Mouse (Mus musculus) neural tube, embryonic 11.5 days (tissue): ENCODE measurements around the gene Lmo7. TPM values are rescaled to one million over a fixed set of nuclear protein-coding genes. Genes with fewer than 3 reads are reported as not detected.

Source experiments
- ATAC-seq: fragments of 200-750 bp; cut with Nextera tagmentation; 2 replicates; pipeline ENCODE4 v1.8.0; 2017; ENCODE audit warnings: moderate number of reproducible peaks, mild to moderate bottlenecking, moderate TSS enrichment, moderate library complexity; ENCODE audit not compliant: insufficient read depth, low FRiP score, low TSS enrichment
- DNase-seq: peaks from one replicate; pipeline ENCODE4 v3.0.0-alpha.2; 2015; ENCODE audit warnings: low spot score
- H3K27ac ChIP-seq: fragments of 300-500 bp; sonication (generic); 2 replicates; pipeline ENCODE4 v1.5.1; 2014; ENCODE audit warnings: low read depth, mild to moderate bottlenecking, low read length
- H3K27me3 ChIP-seq: fragments of 300-500 bp; sonication (generic); 2 replicates; pipeline ENCODE4 v1.6.1; 2014; ENCODE audit warnings: mild to moderate bottlenecking, low read length, mixed read lengths; ENCODE audit not compliant: control insufficient read depth, insufficient read depth
- H3K36me3 ChIP-seq: fragments of 300-500 bp; sonication (generic); 2 replicates; pipeline ENCODE4 v1.6.1; 2014; ENCODE audit warnings: mild to moderate bottlenecking, low read length, moderate library complexity, mixed read lengths; ENCODE audit not compliant: control insufficient read depth, insufficient read depth
- H3K4me1 ChIP-seq: fragments of 300-500 bp; sonication (generic); 2 replicates; pipeline ENCODE4 v1.6.1; 2014; ENCODE audit warnings: low read length, mixed read lengths; ENCODE audit not compliant: control insufficient read depth, insufficient read depth
- H3K4me2 ChIP-seq: fragments of 300-500 bp; sonication (generic); 2 replicates; pipeline ENCODE4 v1.6.1; 2014; ENCODE audit warnings: low read depth, mild to moderate bottlenecking, moderate library complexity
- H3K4me3 ChIP-seq: fragments of 300-500 bp; sonication (generic); 2 replicates; pipeline ENCODE4 v1.5.1; 2014; ENCODE audit warnings: low read depth, low read length
- H3K9ac ChIP-seq: fragments of 300-500 bp; sonication (generic); 2 replicates; pipeline ENCODE4 v1.6.1; 2014; ENCODE audit warnings: mild to moderate bottlenecking, low read length
- H3K9me3 ChIP-seq: fragments of 300-500 bp; sonication (generic); 2 replicates; pipeline ENCODE4 v1.6.1; 2016; ENCODE audit warnings: low read length; ENCODE audit not compliant: control insufficient read depth
- WGBS: fragments of 180-500 bp; shearing (Covaris S2); extraction: QIAGEN DNeasy Blood & Tissue Kit; methylation state at CpG from one replicate; pipeline ENCODE4 v1.1.7; 2014; 5-methylcytosine and 5-hydroxymethylcytosine counted together
- polyA plus RNA-seq: library from polyadenylated mRNA; unstranded; fragments of >200 nt; fragmentation: Nextera tagmentation; extraction: Ambion mirVana; gene quantifications from 2 replicates; pipeline ENCODE4 v1.2.1, GENCODE M21; 2014

Lmo7 gene
- polyA plus RNA-seq, 1 experiment from 2014 or later: 2.8 TPM

GRCm38 (mm10) chr14:101837176-101837575, 107.4 kb downstream of the Lmo7 start:
- H3K4me3 ChIP-seq: no peak overlapping the region
- H3K9me3 ChIP-seq: no peaks in the 10 kb centered on the region
- no peak overlapping the region for H3K9ac ChIP-seq
- no peaks in the 10 kb centered on the region for H3K4me1 ChIP-seq
- DNase-seq: no peak
- 88% methylated on average over 6 of the region's 6 CpGs for WGBS
- H3K4me2 ChIP-seq: no peak overlapping the region
- H3K27me3 ChIP-seq: no peaks in the 10 kb centered on the region
- no peaks in the 10 kb centered on the region for H3K36me3 ChIP-seq
- no peak for ATAC-seq
- no peak overlapping the region for H3K27ac ChIP-seq

GRCm38 (mm10) chr14:101838231-101838839, 108.6 kb downstream of the Lmo7 start:
- Histone ChIP-seq H3K4me3 (no peak overlapping the region), H3K36me3 (no peaks in the 10 kb centered on the region), H3K4me2 (no peak overlapping the region), H3K9me3 (no peaks in the 10 kb centered on the region), H3K27ac (no peak overlapping the region), H3K4me1 (no peaks in the 10 kb centered on the region), H3K27me3 (no peaks in the 10 kb centered on the region), H3K9ac (no peak overlapping the region)
- no peak for ATAC-seq
- DNase-seq: no peak
- WGBS: 91% methylated on average over 7 of the region's 7 CpGs

- H3K36me3 ChIP-seq: no peaks in the 10 kb centered on the region
- H3K27ac ChIP-seq: no peak overlapping the region
- 81% methylated on average over 24 of the region's 24 CpGs for WGBS
- no peak for ATAC-seq
- no peak overlapping the region for H3K9ac ChIP-seq
- H3K4me3 ChIP-seq: no peak overlapping the region
- no peak for DNase-seq
- no peak overlapping the region for H3K4me2 ChIP-seq
- H3K27me3 ChIP-seq: no peaks in the 10 kb centered on the region
- no peaks in the 10 kb centered on the region for H3K9me3 ChIP-seq
- H3K4me1 ChIP-seq: no peaks in the 10 kb centered on the region
Observed at GRCm38 (mm10) chr14:101839771-101840731, 110.3 kb downstream of the Lmo7 start.

GRCm38 (mm10) chr14:101841271-101841670, 111.5 kb downstream of the Lmo7 start:
- H3K27ac ChIP-seq: no peak overlapping the region
- DNase-seq (no peak), ATAC-seq (no peak)
- H3K9me3 ChIP-seq: no peaks in the 10 kb centered on the region
- no peaks in the 10 kb centered on the region for H3K27me3 ChIP-seq
- H3K9ac ChIP-seq: no peak overlapping the region
- no peak overlapping the region for H3K4me2 ChIP-seq
- H3K4me3 ChIP-seq: no peak overlapping the region
- 90% methylated on average over 5 of the region's 5 CpGs for WGBS
- H3K4me1 ChIP-seq: no peaks in the 10 kb centered on the region
- H3K36me3 ChIP-seq: no peaks in the 10 kb centered on the region

GRCm38 (mm10) chr14:101842521-101842920, 112.8 kb downstream of the Lmo7 start:
- no peak overlapping the region for H3K4me2 ChIP-seq
- no peaks in the 10 kb centered on the region for H3K27me3 ChIP-seq
- DNase-seq (no peak), ATAC-seq (no peak)
- WGBS: 88% methylated on average over 6 of the region's 6 CpGs
- H3K36me3 ChIP-seq: no peaks in the 10 kb centered on the region
- no peak overlapping the region for H3K9ac ChIP-seq
- no peak overlapping the region for H3K27ac ChIP-seq
- H3K4me1 ChIP-seq: no peaks in the 10 kb centered on the region
- no peaks in the 10 kb centered on the region for H3K9me3 ChIP-seq
- no peak overlapping the region for H3K4me3 ChIP-seq

- WGBS: 91% methylated on average over 17 of the region's 17 CpGs
- no peaks in the 10 kb centered on the region for H3K4me1 ChIP-seq
- H3K36me3 ChIP-seq: no peaks in the 10 kb centered on the region
- H3K9ac ChIP-seq: no peak overlapping the region
- DNase-seq: no peak
- no peaks in the 10 kb centered on the region for H3K9me3 ChIP-seq
- no peak overlapping the region for H3K4me2 ChIP-seq
- no peaks in the 10 kb centered on the region for H3K27me3 ChIP-seq
- H3K4me3 ChIP-seq: no peak overlapping the region
- no peak for ATAC-seq
- no peak overlapping the region for H3K27ac ChIP-seq
Observed at GRCm38 (mm10) chr14:101843443-101843842, 113.7 kb downstream of the Lmo7 start.

GRCm38 (mm10) chr14:101844467-101844866, 114.7 kb downstream of the Lmo7 start:
- H3K4me1 ChIP-seq: no peaks in the 10 kb centered on the region
- H3K27me3 ChIP-seq: no peaks in the 10 kb centered on the region
- H3K9ac ChIP-seq: no peak overlapping the region
- H3K4me3 ChIP-seq: no peak overlapping the region
- no peaks in the 10 kb centered on the region for H3K9me3 ChIP-seq
- H3K36me3 ChIP-seq: no peaks in the 10 kb centered on the region
- ATAC-seq: no peak
- no peak overlapping the region for H3K27ac ChIP-seq
- WGBS: 82% methylated on average over 7 of the region's 7 CpGs
- DNase-seq: no peak
- no peak overlapping the region for H3K4me2 ChIP-seq

GRCm38 (mm10) chr14:101846097-101846882, 116.5 kb downstream of the Lmo7 start:
- H3K27ac ChIP-seq: no peak overlapping the region
- H3K27me3 ChIP-seq: no peaks in the 10 kb centered on the region
- no peaks in the 10 kb centered on the region for H3K9me3 ChIP-seq
- WGBS: 75% methylated on average over 8 of the region's 8 CpGs
- no peak overlapping the region for H3K4me2 ChIP-seq
- no peak overlapping the region for H3K9ac ChIP-seq
- no peak overlapping the region for H3K4me3 ChIP-seq
- H3K4me1 ChIP-seq: no peaks in the 10 kb centered on the region
- DNase-seq (no peak), ATAC-seq (no peak)
- H3K36me3 ChIP-seq: no peaks in the 10 kb centered on the region
